Mouse (Mus musculus): ENCODE results near the gene Lcn5. TPM values are rescaled to one million over a fixed set of nuclear protein-coding genes. Genes with fewer than 3 reads are reported as not detected.
"Not testable (repeated sequence)": the region's sequence is repeated elsewhere in the genome, so short reads cannot be mapped to it uniquely, and the experiment has no call there.

Gene Lcn5
- polyA plus RNA-seq, 1 experiment: not detected

DNA sequence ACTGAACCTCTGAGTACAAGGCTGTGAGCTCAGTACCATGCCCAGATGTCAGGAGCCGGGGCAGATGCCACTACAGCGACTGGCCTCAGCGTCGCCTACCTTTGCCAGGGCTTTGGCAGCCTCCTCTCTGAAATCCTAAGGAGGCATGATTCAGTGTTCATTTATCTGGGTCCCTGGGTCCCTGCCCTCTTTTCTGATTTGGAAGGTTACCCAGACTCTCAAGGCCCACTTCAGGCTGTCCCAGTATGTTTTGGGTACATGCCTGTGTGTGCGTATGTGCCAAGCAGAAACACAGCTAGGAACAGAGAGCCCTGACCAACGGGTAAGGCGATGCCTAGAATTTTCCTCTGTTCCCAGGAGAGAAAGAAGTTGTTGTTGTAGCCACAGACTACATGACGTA lies 2.5 kb downstream of the Lcn5 start:
- no peak for TF ChIP-seq GATA1 (IDR thresholded peaks at IDR 0.05; ENCODE audit: low read length)

DNA sequence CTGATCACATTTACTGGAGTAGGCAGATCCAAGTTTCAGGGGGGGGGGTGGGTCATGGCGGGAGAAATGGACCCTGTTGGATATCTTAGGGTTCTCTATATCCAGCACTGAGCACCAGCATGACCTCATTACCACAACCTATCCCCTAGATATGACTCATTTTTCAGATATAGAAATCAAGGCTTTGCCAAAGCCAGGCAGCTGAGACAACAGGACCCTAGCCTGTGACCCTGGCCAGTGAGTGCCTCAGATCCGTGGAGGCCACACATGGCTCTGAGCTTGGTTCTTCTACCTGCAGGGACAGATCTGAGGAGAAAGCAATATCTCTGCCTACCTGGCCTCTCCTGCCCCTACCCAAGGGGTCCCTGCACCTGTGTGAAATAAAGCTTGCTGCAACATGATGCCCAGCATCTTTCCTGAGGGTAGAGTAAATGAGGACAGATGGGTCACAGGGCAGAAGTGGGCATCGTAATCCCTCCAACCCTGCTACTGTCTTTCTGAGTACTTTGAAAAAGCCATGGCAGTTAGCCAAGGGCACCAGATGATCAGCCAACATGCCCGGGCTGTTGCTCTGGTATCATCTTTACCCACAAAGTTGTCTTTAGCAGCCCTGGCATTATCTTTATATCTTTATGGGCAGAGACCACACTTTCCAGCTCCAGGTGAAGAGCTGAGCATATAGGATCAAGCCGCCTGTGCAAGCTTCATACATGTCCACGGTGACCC lies 3.7 kb downstream of the Lcn5 start:
- no peak for TF ChIP-seq GATA1 (IDR thresholded peaks at IDR 0.05; ENCODE audit: low read length)

DNA sequence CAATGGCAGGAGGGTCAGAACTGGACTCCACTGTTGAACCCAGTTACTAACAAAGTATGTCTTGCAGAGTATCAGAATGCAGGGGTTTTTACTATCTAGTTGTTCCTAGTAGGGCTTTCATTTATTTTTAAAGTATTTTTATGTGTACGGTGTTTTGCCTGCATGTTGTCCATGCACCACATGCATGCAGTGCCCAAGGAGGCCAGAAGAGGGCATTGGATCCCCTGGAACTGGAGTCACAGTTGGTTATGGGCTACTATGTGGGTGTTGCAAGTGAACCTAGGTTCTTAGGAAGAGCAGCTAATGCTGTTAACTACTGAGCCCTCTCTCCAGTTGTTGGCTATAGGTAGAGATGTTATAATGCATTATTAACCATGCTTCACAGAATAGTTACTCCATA lies 5.8 kb downstream of the Lcn5 start:
- no peak for TF ChIP-seq GATA1 (IDR thresholded peaks at IDR 0.05; ENCODE audit: low read length)

DNA sequence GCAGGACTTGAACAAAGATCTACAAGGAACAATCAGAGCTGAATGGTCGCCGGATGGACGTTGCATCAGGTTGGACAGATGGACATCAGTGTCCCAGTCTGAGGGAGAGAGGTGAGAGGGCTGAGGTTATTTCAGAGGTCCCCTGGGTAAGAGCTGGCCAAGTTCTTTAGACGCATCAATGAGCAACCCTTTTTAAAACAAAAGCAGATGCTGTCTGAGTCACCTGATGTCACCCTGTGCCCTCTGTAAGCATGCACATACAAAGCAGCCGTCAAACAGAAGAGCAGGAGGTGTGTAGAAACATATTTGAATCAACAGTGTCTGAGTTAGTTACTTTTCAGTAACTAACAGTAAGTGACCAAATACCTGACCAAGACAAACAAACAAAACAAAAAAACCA lies 6.4 kb downstream of the Lcn5 start:
- no peak for TF ChIP-seq GATA1 (IDR thresholded peaks at IDR 0.05; ENCODE audit: low read length)

DNA sequence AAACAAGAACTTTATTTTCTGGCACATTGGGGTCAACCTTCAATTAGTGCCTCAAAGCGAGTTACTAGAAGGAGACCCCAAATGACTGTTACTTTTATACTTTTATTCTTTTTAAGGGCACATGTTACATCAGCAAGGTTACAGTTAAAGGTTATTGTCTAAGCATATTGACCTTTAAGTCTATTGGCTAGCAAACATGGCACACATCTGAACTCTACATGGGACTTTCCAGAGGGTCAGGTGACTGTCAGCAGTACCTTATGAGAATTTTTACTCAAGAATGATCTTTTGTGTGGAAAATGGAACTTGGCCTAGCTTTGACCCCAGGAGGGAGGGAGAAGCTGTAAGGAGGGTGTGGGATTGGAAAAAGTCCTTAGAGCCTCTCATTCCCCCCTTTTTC lies 8.8 kb downstream of the Lcn5 start:
- TF ChIP-seq GATA1 (IDR thresholded peaks at IDR 0.05; ENCODE audit: low read length): no peak

DNA sequence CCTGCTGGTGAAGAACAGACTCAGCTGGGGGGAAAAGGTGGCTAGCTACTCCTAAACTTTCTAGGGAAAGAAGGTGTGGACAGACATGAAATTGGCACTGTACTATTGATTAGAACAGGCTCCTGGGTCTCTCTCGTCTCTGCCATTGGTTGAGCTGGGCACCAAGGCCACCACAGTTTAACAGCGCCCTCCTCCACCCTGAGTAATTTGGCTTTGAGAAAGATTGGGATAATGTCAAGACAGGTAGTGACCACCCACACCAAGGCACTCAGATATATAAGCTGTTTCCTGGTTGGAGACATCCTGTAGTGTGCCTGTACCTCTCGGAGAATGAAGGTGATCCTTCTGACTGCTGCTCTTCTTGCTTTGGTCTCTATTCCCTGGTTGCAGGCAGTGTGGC lies 18.7 kb downstream of the Lcn5 start, which contains the start of gene Lcn6:
TSS of gene Lcn6 (plus strand) at position 301 of the 400 bp plus-strand sequence.
- no peak for TF ChIP-seq GATA1 (IDR thresholded peaks at IDR 0.05; ENCODE audit: low read length)

DNA sequence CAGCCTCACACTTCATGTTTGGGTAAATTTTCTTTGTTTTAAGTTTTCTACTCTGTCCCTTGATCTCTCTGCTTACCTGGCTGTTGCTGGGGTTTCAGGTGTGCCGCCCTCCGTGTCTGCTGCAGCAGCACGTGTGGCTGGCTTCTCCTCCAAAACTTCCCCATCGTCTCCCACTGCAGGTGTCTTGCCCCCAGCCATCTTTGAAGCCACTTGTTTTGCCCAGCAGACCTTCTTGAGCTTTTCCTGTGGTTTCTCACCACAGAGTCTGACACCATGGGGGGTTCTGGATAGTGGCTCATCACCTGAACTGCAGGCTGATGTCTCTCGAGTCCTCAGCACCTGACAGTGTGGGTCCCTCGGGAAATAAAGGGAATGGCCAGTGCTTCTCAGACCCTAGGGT lies 21.8 kb downstream of the Lcn5 start:
- no peak for TF ChIP-seq GATA1 (IDR thresholded peaks at IDR 0.05; ENCODE audit: low read length)

DNA sequence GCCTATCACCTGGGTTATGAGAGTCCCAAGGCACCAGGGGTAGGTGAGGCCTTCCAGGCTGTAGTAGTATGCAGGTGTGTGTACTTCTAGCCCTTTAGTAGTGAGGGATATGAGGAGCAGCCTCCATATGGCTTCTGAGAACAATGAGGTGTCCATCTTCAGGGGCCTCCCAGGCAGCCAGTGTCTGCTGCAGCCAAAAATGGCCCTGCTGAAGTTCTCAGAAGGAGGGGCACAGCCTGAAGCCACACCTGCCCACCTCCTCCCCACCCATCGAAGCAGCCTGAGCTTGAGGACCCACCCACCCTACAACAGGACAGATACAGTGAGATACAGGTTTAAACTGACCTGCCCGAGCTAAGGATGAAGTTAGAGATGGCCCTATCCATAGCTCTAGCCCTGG lies 24.7 kb downstream of the Lcn5 start, which contains the start of gene Lcn10:
TSS of gene Lcn10 (plus strand) at position 301 of the 400 bp plus-strand sequence.
- no peak for TF ChIP-seq GATA1 (IDR thresholded peaks at IDR 0.05; ENCODE audit: low read length)

DNA sequence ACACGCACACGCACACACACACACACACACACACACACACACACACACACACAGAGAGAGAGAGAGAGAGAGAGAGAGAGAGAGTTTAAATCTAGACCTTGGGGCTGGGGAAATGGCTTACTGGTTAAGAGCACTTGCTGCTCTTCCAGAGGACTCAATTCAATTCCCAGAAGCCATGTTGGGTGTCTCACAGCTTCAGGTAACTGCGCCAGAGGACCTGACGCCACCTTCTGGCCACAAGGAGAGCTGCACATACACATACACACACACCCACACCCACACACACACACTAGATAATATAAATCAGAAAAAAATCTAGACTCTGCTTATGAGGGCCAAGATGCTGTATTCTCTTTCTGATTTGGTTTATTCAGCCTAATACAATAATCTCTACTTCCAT lies 29.2 kb downstream of the Lcn5 start:
- no peak for TF ChIP-seq GATA1 (IDR thresholded peaks at IDR 0.05; ENCODE audit: low read length)

DNA sequence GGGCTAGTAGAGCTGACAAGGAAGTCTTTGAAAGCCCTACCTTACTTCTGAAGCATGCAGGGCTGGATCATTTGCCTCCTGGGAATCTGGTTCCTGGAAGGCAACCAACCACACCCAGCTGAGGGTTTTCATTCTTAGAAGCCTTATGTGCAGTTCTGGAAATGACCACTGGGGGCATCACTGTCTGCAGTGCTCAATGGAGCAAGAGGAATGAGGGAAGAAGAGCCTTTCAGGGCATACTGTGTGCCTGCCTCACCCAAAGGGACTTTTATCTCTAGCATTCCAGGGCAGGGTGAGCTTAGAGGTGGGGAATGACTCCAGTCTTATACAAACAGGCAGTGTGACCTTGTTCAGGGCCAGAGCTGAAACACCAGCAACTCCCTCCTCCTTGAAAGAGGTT lies 36.9 kb downstream of the Lcn5 start:
- TF ChIP-seq GATA1 (IDR thresholded peaks at IDR 0.05; ENCODE audit: low read length): no peak

DNA sequence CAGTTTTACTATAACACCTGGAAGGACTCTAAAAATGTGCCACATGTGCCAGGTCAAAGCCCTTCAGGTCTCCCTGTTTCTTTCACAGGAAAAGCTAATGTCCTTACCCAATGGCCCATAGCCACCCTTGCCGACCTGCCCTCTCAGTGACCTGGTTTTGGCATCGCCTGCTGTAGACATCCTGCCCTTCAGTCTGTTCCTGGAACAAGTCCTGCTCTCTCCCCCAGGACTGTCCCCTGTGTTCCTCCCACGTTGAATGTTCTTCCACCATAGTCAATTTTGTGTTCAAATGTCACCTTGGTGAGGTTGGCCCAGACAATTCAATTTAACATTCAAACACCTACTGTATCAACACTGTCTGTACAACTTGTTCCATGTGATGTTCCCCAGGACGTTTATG lies 39.2 kb downstream of the Lcn5 start:
- TF ChIP-seq GATA1 (IDR thresholded peaks at IDR 0.05; ENCODE audit: low read length): no peak

DNA sequence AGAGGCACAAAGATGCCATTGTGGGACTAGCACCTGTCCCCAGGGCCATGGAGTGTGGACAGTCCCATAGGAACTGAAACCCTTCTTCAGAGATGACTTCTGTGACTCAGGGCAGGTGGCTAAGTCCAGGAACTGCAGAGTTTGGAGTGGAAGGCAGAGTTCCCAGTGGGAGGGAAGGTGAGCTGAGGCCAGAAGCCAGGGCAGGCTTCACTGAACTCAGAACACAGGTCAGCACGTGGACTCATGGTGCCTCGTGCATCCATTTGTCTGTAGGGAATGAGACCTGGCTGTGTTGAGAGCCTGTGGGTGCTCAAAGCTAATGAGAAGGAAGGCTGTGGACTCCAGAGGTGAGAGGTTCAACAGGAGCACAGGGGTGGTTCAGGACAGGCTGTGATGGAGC lies 40.9 kb downstream of the Lcn5 start:
- TF ChIP-seq GATA1 (IDR thresholded peaks at IDR 0.05; ENCODE audit: low read length): no peak

DNA sequence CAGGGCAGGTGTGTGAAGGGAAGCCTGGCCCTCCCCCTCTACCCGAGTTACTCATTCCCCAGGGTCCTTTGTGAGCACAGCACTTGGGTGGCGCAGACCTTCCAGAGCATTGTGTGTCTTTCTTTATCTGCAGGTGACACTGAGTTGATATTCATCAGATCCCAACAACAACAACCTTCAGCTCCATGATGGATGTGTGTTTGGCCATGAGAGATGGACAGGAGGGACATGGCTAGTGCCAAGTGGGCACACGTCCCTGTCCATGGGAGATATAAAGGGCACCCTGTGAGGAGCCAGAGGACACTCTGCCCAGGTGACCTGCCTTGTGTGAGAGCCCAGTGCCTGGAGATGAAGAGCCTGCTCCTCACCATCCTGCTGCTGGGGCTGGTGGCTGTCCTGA lies 42.0 kb downstream of the Lcn5 start, which contains the start of gene Obp2a:
TSS of gene Obp2a (plus strand) at position 301 of the 400 bp plus-strand sequence.
- TF ChIP-seq GATA1 (IDR thresholded peaks at IDR 0.05; ENCODE audit: low read length): not testable (repeated sequence)

DNA sequence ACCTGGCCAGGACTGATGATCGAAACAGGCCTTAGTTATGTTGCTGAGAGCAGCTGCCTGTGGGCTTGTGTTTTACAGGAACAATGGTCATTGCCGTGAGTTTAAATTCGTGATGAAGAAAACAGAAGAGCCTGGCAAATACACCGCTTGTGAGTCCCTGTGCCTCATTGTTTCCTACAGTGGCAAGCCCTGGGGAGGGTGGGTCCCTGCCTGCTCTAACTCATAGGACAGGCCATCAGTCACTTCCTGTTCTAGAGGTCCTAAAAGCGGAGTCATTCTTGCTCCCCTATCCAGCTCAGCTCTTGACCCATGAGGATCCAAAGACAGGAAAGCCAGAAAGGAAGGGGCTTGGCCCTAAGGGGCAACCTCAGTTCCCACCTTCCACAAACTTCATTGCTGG lies 43.2 kb downstream of the Lcn5 start:
- TF ChIP-seq GATA1 (IDR thresholded peaks at IDR 0.05; ENCODE audit: low read length): no peak

DNA sequence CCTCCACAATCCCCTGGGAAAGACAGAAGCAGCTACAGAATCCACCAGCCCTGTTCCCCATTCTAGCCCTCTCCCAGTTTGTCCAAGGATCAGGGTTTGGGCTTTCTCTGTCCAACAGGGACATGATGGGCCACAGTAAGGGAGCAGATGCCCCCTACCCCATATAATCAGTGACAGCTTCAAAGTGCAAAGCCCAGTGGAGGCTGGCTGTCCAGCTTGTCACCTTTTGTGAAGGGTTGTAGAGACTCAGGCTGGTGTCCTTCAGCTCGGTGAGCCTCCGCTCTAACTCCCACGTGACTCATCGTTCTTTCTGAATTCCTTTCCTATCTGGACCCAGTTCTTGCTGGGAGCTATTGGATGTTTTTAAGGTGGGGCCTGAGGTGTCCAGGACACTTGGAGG lies 46.0 kb downstream of the Lcn5 start:
- no peak for TF ChIP-seq GATA1 (IDR thresholded peaks at IDR 0.05; ENCODE audit: low read length)

DNA sequence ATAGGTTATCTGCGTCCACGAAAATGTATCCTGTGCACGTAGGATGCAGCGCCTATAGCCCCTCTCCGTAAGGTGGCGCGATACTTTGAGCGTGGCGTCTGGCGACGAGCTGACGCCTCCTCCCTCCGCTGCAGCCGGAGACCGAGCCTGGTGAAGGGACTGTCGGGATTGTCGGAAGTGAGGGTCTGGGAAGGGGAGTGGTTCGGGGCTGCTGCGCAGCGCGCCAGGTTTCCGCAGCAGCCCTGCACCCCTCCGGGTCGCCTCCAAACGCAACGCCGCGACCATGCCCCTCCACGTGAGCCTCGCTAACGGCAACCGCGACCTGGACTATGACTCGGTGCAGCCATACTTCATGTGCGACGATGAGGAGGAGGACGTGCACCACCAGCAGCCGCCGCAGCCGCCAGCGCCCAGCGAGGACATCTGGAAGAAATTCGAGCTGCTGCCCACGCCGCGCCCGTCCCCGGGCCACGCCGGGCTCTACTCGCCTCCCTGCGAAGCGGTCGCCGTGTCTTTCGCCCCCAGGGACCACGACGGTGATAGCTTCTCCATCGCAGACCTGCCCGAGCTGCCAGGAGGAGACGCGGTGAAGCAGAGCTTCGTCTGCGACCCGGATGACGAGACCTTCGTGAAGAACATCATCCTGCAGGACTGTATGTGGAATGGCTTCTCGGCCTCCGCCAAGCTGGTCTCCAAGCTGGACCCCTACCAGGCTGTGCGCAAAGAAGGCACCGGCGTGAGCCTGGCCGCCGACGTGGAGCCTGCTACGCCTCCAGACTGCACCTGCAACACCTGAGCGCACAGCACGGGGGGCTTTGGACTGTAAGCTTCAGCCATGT lies 49.1 kb downstream of the Lcn5 start, which contains the start of gene Bmyc:
TSS of gene Bmyc (plus strand) at position 97 of the 839 bp plus-strand sequence.
- no peak for TF ChIP-seq GATA1 (IDR thresholded peaks at IDR 0.05; ENCODE audit: low read length)

Measured in G1E-ER4 (cell line).